8 mouse cellular contexts compared by ENCODE assay signal in the genomic region with DNA sequence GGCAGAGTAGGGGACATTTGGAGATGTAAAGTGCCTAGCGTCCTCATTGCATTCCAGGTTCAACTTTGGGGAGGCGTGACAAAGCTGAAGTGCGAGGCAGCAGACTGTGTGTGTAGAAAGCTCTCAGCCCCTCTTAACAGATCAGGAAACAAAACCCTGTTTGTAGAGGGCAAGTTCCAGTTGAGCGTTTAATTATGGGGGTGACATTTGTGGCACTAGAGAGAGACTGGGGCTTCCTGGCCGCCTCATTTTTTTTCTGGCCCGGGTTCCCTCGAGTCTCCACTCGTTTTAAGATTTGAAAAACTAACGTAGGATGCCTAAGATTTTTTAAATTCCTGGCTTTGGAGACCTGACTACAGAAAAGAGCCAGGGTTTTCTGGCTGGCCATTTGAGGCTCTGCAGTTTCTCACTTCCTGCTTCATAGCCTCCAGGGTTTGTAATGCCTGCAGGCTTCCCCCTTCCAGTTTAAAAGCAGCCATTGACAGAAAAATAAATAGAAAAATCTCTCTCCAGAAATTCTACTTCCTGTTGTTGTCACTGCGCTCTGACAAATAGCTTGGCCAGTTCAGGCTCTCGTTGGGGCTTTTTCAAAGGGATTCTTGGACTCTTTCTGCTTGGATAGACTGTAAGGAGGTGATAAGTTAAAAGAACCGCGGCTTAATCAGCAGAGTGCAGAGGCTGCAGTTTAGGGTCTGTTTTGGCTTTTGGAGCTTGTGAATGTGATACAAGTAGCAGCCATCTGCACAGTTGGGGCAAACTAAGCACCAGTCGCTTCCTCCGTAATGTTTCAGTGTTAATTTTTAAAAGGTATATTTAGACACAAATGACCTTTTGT. TPM values are rescaled to one million over a fixed set of nuclear protein-coding genes. Genes with fewer than 3 reads are reported as not detected.
DNase-seq lines count a peak whose midpoint lies in the region; ATAC-seq and TF ChIP-seq lines count a peak whose summit lies in the region.

No protein-coding gene starts in this region.

- DNase-seq in ovary, postnatal 36 days (ENCODE audit: low spot score), result peak; percentile 6
- DNase-seq in ovary, postnatal 14 days (ENCODE audit: low spot score), result no peak
- DNase-seq in forebrain, postnatal 0 days, result no peak
- DNase-seq in yolk sac, embryonic 10.5 days (ENCODE audit: low spot score), result peak; percentile 58
- DNase-seq in cerebellum, adult 9-10 months, result no peak
- no peak for DNase-seq in layer of hippocampus, postnatal 10 days (ENCODE audit: low spot score in 2 of 2)

- no peak overlapping the region for H3K9ac ChIP-seq in forebrain, postnatal 0 days
- 0 out of 2 replicates have a peak overlapping the region, but pooled peaks have one; percentile 22 for H3K9ac ChIP-seq in intestine, postnatal 0 days (ENCODE audit: low read depth, low read length)
- no peak overlapping the region for H3K9ac ChIP-seq in lung, embryonic 15.5 days

- H3K27me3 ChIP-seq in forebrain, postnatal 0 days (ENCODE audit: insufficient read depth, low read length), result no peaks in the 10 kb centered on the region
- no peaks in the 10 kb centered on the region for H3K27me3 ChIP-seq in intestine, postnatal 0 days (replicated peaks; ENCODE audit: control insufficient read depth, insufficient read depth, low read length)
- H3K27me3 ChIP-seq in lung, embryonic 15.5 days, result no peaks in the 10 kb centered on the region

- WGBS in forebrain, postnatal 0 days, result 9% methylated on average over 15 of the region's 15 CpGs
- WGBS in intestine, postnatal 0 days, result 7% methylated on average over 15 of the region's 15 CpGs
- WGBS in lung, embryonic 15.5 days, result 2% methylated on average over 15 of the region's 15 CpGs

- peak overlapping the region; percentile 45; the same call in 1 of the 2 replicates for H3K27ac ChIP-seq in forebrain, postnatal 0 days (ENCODE audit: low read depth, low read length)
- H3K27ac ChIP-seq in intestine, postnatal 0 days (ENCODE audit: low read depth, low read length), result peak overlapping the region; percentile 35; the same call in 1 of the 2 replicates
- H3K27ac ChIP-seq in lung, embryonic 15.5 days, result peak overlapping the region; percentile 90

- peak; percentile 37; the same call in 1 of the 2 replicates for ATAC-seq in forebrain, postnatal 0 days
- peak; percentile 64; the same call in 1 of the 2 replicates for ATAC-seq in intestine, postnatal 0 days
- ATAC-seq in lung, embryonic 15.5 days (ENCODE audit: borderline replicate concordance, extremely low read depth, low FRiP score, low TSS enrichment), result peak; percentile 56; the same call in 1 of the 2 replicates

- H3K4me3 ChIP-seq in forebrain, postnatal 0 days (ENCODE audit: low read depth, low read length), result no peak overlapping the region
- H3K4me3 ChIP-seq in intestine, postnatal 0 days (ENCODE audit: low read depth, low read length), result peak overlapping the region; percentile 20
- H3K4me3 ChIP-seq in lung, embryonic 15.5 days, result no peak overlapping the region

- H3K4me2 ChIP-seq in forebrain, postnatal 0 days (ENCODE audit: low read depth), result peak overlapping the region; percentile 1
- H3K4me2 ChIP-seq in intestine, postnatal 0 days (replicated peaks; ENCODE audit: low read depth), result peak overlapping the region; percentile 41
- H3K4me2 ChIP-seq in lung, embryonic 15.5 days, result peak overlapping the region; percentile 37

- H3K9me3 ChIP-seq in forebrain, postnatal 0 days (ENCODE audit: low read length), result no peaks in the 10 kb centered on the region
- H3K9me3 ChIP-seq in intestine, postnatal 0 days (ENCODE audit: control insufficient read depth), result no peaks in the 10 kb centered on the region
- no peaks in the 10 kb centered on the region for H3K9me3 ChIP-seq in lung, embryonic 15.5 days

- H3K4me1 ChIP-seq in forebrain, postnatal 0 days (ENCODE audit: insufficient read depth), result peaks cover 10% of the 10 kb centered on the region; the same call in 1 of the 2 replicates
- H3K4me1 ChIP-seq in intestine, postnatal 0 days (replicated peaks; ENCODE audit: control insufficient read depth, insufficient read depth, low read length), result peaks cover 3% of the 10 kb centered on the region; the same call in 1 of the 2 replicates
- H3K4me1 ChIP-seq in lung, embryonic 15.5 days, result peaks cover 47% of the 10 kb centered on the region

- no peaks in the 10 kb centered on the region for H3K36me3 ChIP-seq in forebrain, postnatal 0 days (ENCODE audit: insufficient read depth)
- H3K36me3 ChIP-seq in intestine, postnatal 0 days (ENCODE audit: control insufficient read depth, insufficient read depth), result no peaks in the 10 kb centered on the region
- peaks cover 6% of the 10 kb centered on the region; the same call in 1 of the 2 replicates for H3K36me3 ChIP-seq in lung, embryonic 15.5 days

- no peak for TF ChIP-seq CTCF in forebrain, postnatal 0 days (IDR thresholded peaks at IDR 0.05; ENCODE audit: low read depth)
- TF ChIP-seq CTCF in intestine, postnatal 0 days (IDR thresholded peaks at IDR 0.05; ENCODE audit: low read depth), result no peak

RNA-seq across cellular contexts. Expression of a gene that starts 20.8 kb away (rescaled TPM):
- total RNA-seq in forebrain, postnatal 0 days (2014; rRNA removed), result 31.6 and 37.8 TPM in 2 replicates
- 8.1 and 12.8 TPM in 2 replicates for polyA plus RNA-seq in forebrain, postnatal 0 days (2015; fragmentation: Nextera tagmentation; extraction: Ambion mirVana)
- 5.3 and 6.4 TPM in 2 replicates for polyA plus RNA-seq in intestine, postnatal 0 days (2015; fragmentation: Nextera tagmentation; extraction: Ambion mirVana)
- polyA plus RNA-seq in lung, embryonic 15.5 days (2015; fragmentation: Nextera tagmentation; extraction: Ambion mirVana), result 18.6 and 19.6 TPM in 2 replicates
- 10 to 100 TPM; 34.3 to 34.5 TPM for total RNA-seq in layer of hippocampus, postnatal 10 days (2021)

Comparison
In these comparisons a context has a peak if more than half of its experiments do, and no peak if none do; other contexts are left out.
1. DNase-seq: peak in ovary, postnatal 36 days (single experiment) and yolk sac, embryonic 10.5 days (single experiment); none in ovary, postnatal 14 days (single experiment), forebrain, postnatal 0 days (single experiment), cerebellum, adult 9-10 months (single experiment) and layer of hippocampus, postnatal 10 days (0 of 2).
2. H3K27ac ChIP-seq: peak in every context shown above with its lines; median percentile 90 in lung, embryonic 15.5 days; 45 in forebrain, postnatal 0 days; 35 in intestine, postnatal 0 days.
3. Peak in every context shown above with its lines, with median percentiles within 50 percentile points of each other: ATAC-seq and H3K4me2 ChIP-seq.